Mouse (Mus musculus): ENCODE measurements around the gene Tspan32. TPM values are rescaled to one million over a fixed set of nuclear protein-coding genes. Genes with fewer than 3 reads are reported as not detected.

Gene Tspan32
- polyA plus RNA-seq, 1 experiment from 2014 or later, result 4.6 TPM

GRCm38 (mm10) chr7:143062704-143063103, 57.9 kb downstream of the Tspan32 start:
- 83% methylated on average over 2 of the region's 2 CpGs for WGBS
- peaks cover under 1% of the 10 kb centered on the region; the same call in 1 of the 2 replicates for H3K4me1 ChIP-seq (ENCODE audit: control insufficient read depth, insufficient read depth, low read length)
- H3K9ac ChIP-seq (ENCODE audit: low read length), result no peak overlapping the region
- peaks cover 35% of the 10 kb centered on the region for H3K36me3 ChIP-seq (ENCODE audit: control insufficient read depth, insufficient read depth, low read length)
- no peak overlapping the region for H3K27ac ChIP-seq (ENCODE audit: low read depth, low read length)
- no peak overlapping the region for H3K4me3 ChIP-seq (ENCODE audit: low read depth, low read length)
- H3K27me3 ChIP-seq (ENCODE audit: control insufficient read depth, insufficient read depth, low read length), result no peaks in the 10 kb centered on the region
- no peak overlapping the region for H3K4me2 ChIP-seq (ENCODE audit: low read depth)
- H3K9me3 ChIP-seq (ENCODE audit: control insufficient read depth, low read length), result no peaks in the 10 kb centered on the region
- ATAC-seq (ENCODE audit: insufficient read depth, low FRiP score, low TSS enrichment) (no peak), DNase-seq (ENCODE audit: low spot score) (no peak)

GRCm38 (mm10) chr7:143064226-143064625, 59.4 kb downstream of the Tspan32 start:
- DNase-seq (ENCODE audit: low spot score) (no peak), ATAC-seq (ENCODE audit: insufficient read depth, low FRiP score, low TSS enrichment) (no peak)
- peaks cover 35% of the 10 kb centered on the region for H3K36me3 ChIP-seq (ENCODE audit: control insufficient read depth, insufficient read depth, low read length)
- H3K27ac ChIP-seq (ENCODE audit: low read depth, low read length), result no peak overlapping the region
- no peaks in the 10 kb centered on the region for H3K9me3 ChIP-seq (ENCODE audit: control insufficient read depth, low read length)
- peaks cover 10% of the 10 kb centered on the region for H3K4me1 ChIP-seq (ENCODE audit: control insufficient read depth, insufficient read depth, low read length)
- no peak overlapping the region for H3K4me3 ChIP-seq (ENCODE audit: low read depth, low read length)
- no peaks in the 10 kb centered on the region for H3K27me3 ChIP-seq (ENCODE audit: control insufficient read depth, insufficient read depth, low read length)
- WGBS, result 60% methylated on average over 6 of the region's 6 CpGs
- no peak overlapping the region for H3K9ac ChIP-seq (ENCODE audit: low read length)
- no peak overlapping the region for H3K4me2 ChIP-seq (ENCODE audit: low read depth)

GRCm38 (mm10) chr7:143065692-143066091, 60.8 kb downstream of the Tspan32 start:
- H3K36me3 ChIP-seq (ENCODE audit: control insufficient read depth, insufficient read depth, low read length), result peaks cover 35% of the 10 kb centered on the region
- no peak overlapping the region for H3K27ac ChIP-seq (ENCODE audit: low read depth, low read length)
- H3K4me1 ChIP-seq (ENCODE audit: control insufficient read depth, insufficient read depth, low read length), result peaks cover 17% of the 10 kb centered on the region
- 100% methylated on average over 2 of the region's 2 CpGs for WGBS
- DNase-seq (ENCODE audit: low spot score), result no peak
- H3K4me2 ChIP-seq (ENCODE audit: low read depth), result no peak overlapping the region
- no peaks in the 10 kb centered on the region for H3K27me3 ChIP-seq (ENCODE audit: control insufficient read depth, insufficient read depth, low read length)
- no peaks in the 10 kb centered on the region for H3K9me3 ChIP-seq (ENCODE audit: control insufficient read depth, low read length)
- no peak overlapping the region for H3K9ac ChIP-seq (ENCODE audit: low read length)
- H3K4me3 ChIP-seq (ENCODE audit: low read depth, low read length), result no peak overlapping the region
- ATAC-seq (ENCODE audit: insufficient read depth, low FRiP score, low TSS enrichment), result no peak

- no peak overlapping the region for H3K4me3 ChIP-seq (ENCODE audit: low read depth, low read length)
- no peak overlapping the region for H3K9ac ChIP-seq (ENCODE audit: low read length)
- peaks cover 18% of the 10 kb centered on the region for H3K4me1 ChIP-seq (ENCODE audit: control insufficient read depth, insufficient read depth, low read length)
- H3K4me2 ChIP-seq (ENCODE audit: low read depth), result no peak overlapping the region
- no peaks in the 10 kb centered on the region for H3K27me3 ChIP-seq (ENCODE audit: control insufficient read depth, insufficient read depth, low read length)
- WGBS, result 72% methylated on average over 2 of the region's 2 CpGs
- no peak for DNase-seq (ENCODE audit: low spot score)
- H3K9me3 ChIP-seq (ENCODE audit: control insufficient read depth, low read length), result no peaks in the 10 kb centered on the region
- no peak for ATAC-seq (ENCODE audit: insufficient read depth, low FRiP score, low TSS enrichment)
- peak overlapping the region; percentile 88; the same call in 1 of the 2 replicates for H3K27ac ChIP-seq (ENCODE audit: low read depth, low read length)
- peaks cover 30% of the 10 kb centered on the region for H3K36me3 ChIP-seq (ENCODE audit: control insufficient read depth, insufficient read depth, low read length)
These were observed 62.6 kb downstream of the Tspan32 start for GRCm38 (mm10) chr7:143067469-143067868.

GRCm38 (mm10) chr7:143067897-143068296, 63.1 kb downstream of the Tspan32 start:
- peaks cover 18% of the 10 kb centered on the region for H3K4me1 ChIP-seq (ENCODE audit: control insufficient read depth, insufficient read depth, low read length)
- ATAC-seq (ENCODE audit: insufficient read depth, low FRiP score, low TSS enrichment), result no peak
- no peaks in the 10 kb centered on the region for H3K9me3 ChIP-seq (ENCODE audit: control insufficient read depth, low read length)
- no peaks in the 10 kb centered on the region for H3K27me3 ChIP-seq (ENCODE audit: control insufficient read depth, insufficient read depth, low read length)
- H3K9ac ChIP-seq (ENCODE audit: low read length), result peak overlapping the region; percentile 50
- H3K27ac ChIP-seq (ENCODE audit: low read depth, low read length), result peak overlapping the region; percentile 88
- no peak overlapping the region; the same call in 1 of the 2 replicates for H3K4me3 ChIP-seq (ENCODE audit: low read depth, low read length)
- peaks cover 28% of the 10 kb centered on the region for H3K36me3 ChIP-seq (ENCODE audit: control insufficient read depth, insufficient read depth, low read length)
- DNase-seq (ENCODE audit: low spot score), result no peak
- WGBS, result 74% methylated on average over 3 of the region's 3 CpGs
- peak overlapping the region; percentile 47 for H3K4me2 ChIP-seq (ENCODE audit: low read depth)

GRCm38 (mm10) chr7:143068316-143068881, 63.6 kb downstream of the Tspan32 start:
- Histone ChIP-seq H3K27me3 (ENCODE audit: control insufficient read depth, insufficient read depth, low read length) (no peaks in the 10 kb centered on the region), H3K4me1 (ENCODE audit: control insufficient read depth, insufficient read depth, low read length) (peaks cover 18% of the 10 kb centered on the region), H3K9ac (ENCODE audit: low read length) (peak overlapping the region; percentile 50), H3K4me2 (ENCODE audit: low read depth) (peak overlapping the region; percentile 47), H3K36me3 (ENCODE audit: control insufficient read depth, insufficient read depth, low read length) (peaks cover 24% of the 10 kb centered on the region), H3K27ac (ENCODE audit: low read depth, low read length) (peak overlapping the region; percentile 88), H3K4me3 (ENCODE audit: low read depth, low read length) (peak overlapping the region; percentile 18), H3K9me3 (ENCODE audit: control insufficient read depth, low read length) (no peaks in the 10 kb centered on the region)
- no peak; the same call in 1 of the 2 replicates for ATAC-seq (ENCODE audit: insufficient read depth, low FRiP score, low TSS enrichment)
- 48% methylated on average over 13 of the region's 13 CpGs for WGBS
- DNase-seq (ENCODE audit: low spot score), result peak; percentile 63

GRCm38 (mm10) chr7:143068882-143069591, 64.2 kb downstream of the Tspan32 start, which contains the start of gene Tssc4:
Gene Tssc4, plus strand, starts transcription at chr7:143069249.
- Histone ChIP-seq H3K36me3 (ENCODE audit: control insufficient read depth, insufficient read depth, low read length) (peaks cover 18% of the 10 kb centered on the region), H3K9me3 (ENCODE audit: control insufficient read depth, low read length) (no peaks in the 10 kb centered on the region), H3K9ac (ENCODE audit: low read length) (peak within 1 kb of the TSS; percentile 58), H3K27me3 (ENCODE audit: control insufficient read depth, insufficient read depth, low read length) (no peaks in the 10 kb centered on the region), H3K27ac (ENCODE audit: low read depth, low read length) (peak within 1 kb of the TSS; percentile 88), H3K4me1 (ENCODE audit: control insufficient read depth, insufficient read depth, low read length) (peaks cover 18% of the 10 kb centered on the region), H3K4me3 (ENCODE audit: low read depth, low read length) (peak within 1 kb of the TSS; percentile 55), H3K4me2 (ENCODE audit: low read depth) (peak within 1 kb of the TSS; percentile 78)
- peak; percentile 99 for DNase-seq (ENCODE audit: low spot score)
- peak; percentile 96 for ATAC-seq (ENCODE audit: insufficient read depth, low FRiP score, low TSS enrichment)
- WGBS, result under 1% methylated on average over 51 of the region's 51 CpGs
